Mouse (Mus musculus): ENCODE results near the gene Aadac. TPM values are rescaled to one million over a fixed set of nuclear protein-coding genes. Genes with fewer than 3 reads are reported as not detected.

Aadac gene
- total and polyA plus RNA-seq, 3 experiments: not detected

DNA sequence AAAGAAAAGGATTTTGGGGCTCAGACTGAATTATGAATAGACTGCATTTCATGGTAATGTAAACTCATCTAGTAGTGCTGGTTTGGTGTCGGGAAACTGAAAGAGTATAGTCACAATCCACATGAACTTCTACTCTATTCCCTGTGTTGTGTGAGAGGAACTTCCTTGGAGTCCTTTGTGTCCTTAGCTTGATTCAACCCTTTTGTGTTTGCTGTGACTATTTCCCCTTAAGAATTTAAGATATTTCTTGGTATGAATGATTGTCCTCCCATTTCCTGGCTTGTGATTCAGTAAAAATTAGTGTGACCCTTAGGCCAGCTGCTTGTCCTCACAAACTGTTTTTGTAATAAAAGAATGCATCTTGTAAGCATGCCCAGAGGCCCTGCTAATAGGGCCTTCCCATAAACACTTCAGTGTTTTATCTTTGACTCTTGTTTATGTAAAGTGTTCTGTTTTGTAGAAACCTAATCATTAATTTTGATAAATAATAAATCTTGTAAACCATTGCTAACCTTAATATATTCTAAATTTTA lies 53.4 kb downstream of the Aadac start:
- no peaks in the 10 kb centered on the region for H3K36me3 ChIP-seq (replicated peaks in 1 of 2; ENCODE audit: control insufficient read depth in 1 of 2, insufficient read depth in 1 of 2, low read length in 1 of 2)
- no peaks in the 10 kb centered on the region for H3K27me3 ChIP-seq (replicated peaks)
- no peak overlapping the region for H3K27ac ChIP-seq (ENCODE audit: insufficient read depth, low read depth)
- dilution Hi-C loops (cut with MboI; ENCODE audit: extremely low pct_ligation_motif_present, extremely low pct_unique_long_range_greater_than_20kb, low sequenced_read_pairs): no loop called here
- H3K4me3 ChIP-seq (replicated peaks in 1 of 3; ENCODE audit: low read depth in 2 of 3, low read length in 2 of 3, poor library complexity in 1 of 3): no peak overlapping the region
- no peaks in the 10 kb centered on the region for H3K9me3 ChIP-seq (replicated peaks; ENCODE audit: low read length)
- DNase-seq (ENCODE audit: extremely low read depth): no peak
- H3K9ac ChIP-seq (ENCODE audit: insufficient read depth, low read depth): no peak overlapping the region
- in situ Hi-C loops (cut with MboI; ENCODE audit: low pct_ligation_motif_present, low pct_unique_long_range_greater_than_20kb, low sequenced_read_pairs): no loop called here
- H3K4me1 ChIP-seq (ENCODE audit: control insufficient read depth in 1 of 2, insufficient read depth in 2 of 2): peaks cover 5 to 26% of the 10 kb centered on the region in 2 experiments
- TF ChIP-seq GABPA (IDR thresholded peaks at IDR 0.05; ENCODE audit: insufficient replicate concordance, low read depth, low read length) (no peak), BHLHE40 (IDR thresholded peaks at IDR 0.05; ENCODE audit: low read depth, low read length) (no peak), SIN3A (IDR thresholded peaks at IDR 0.05; ENCODE audit: low read length) (no peak), MAX (IDR thresholded peaks at IDR 0.05; ENCODE audit: low read length) (no peak), HCFC1 (IDR thresholded peaks at IDR 0.05; ENCODE audit: low read depth, low read length) (no peak), ZKSCAN1 (IDR thresholded peaks at IDR 0.05; ENCODE audit: borderline replicate concordance, low read depth, low read length) (no peak), CHD1 (IDR thresholded peaks at IDR 0.05; ENCODE audit: low read depth, low read length) (no peak), CTCF (conservative IDR thresholded peaks at IDR 0.05 in 1 of 2, IDR thresholded peaks at IDR 0.05 in 1 of 2; ENCODE audit: low read depth in 2 of 2, low read length in 2 of 2) (no peak), MAFK (IDR thresholded peaks at IDR 0.05; ENCODE audit: insufficient replicate concordance, low read length) (no peak), TCF12 (IDR thresholded peaks at IDR 0.05; ENCODE audit: low read depth, low read length) (no peak), JUN (IDR thresholded peaks at IDR 0.05; ENCODE audit: insufficient read depth, low read depth, low read length) (no peak), NRF1 (IDR thresholded peaks at IDR 0.05; ENCODE audit: low read depth, low read length) (no peak), MYC (IDR thresholded peaks at IDR 0.05; ENCODE audit: low read depth, low read length) (no peak), TBP (conservative IDR thresholded peaks at IDR 0.05; ENCODE audit: low read depth, low read length) (no peak), SMC3 (IDR thresholded peaks at IDR 0.05; ENCODE audit: low read depth, low read length) (no peak)
- no peaks in the 10 kb centered on the region for H3K79me2 ChIP-seq (replicated peaks; ENCODE audit: control insufficient read depth, extremely low read depth, insufficient read depth, poor library complexity, severe bottlenecking)
- no peak overlapping the region for H3K4me2 ChIP-seq (ENCODE audit: insufficient read depth, low read depth, poor library complexity, severe bottlenecking)

DNA sequence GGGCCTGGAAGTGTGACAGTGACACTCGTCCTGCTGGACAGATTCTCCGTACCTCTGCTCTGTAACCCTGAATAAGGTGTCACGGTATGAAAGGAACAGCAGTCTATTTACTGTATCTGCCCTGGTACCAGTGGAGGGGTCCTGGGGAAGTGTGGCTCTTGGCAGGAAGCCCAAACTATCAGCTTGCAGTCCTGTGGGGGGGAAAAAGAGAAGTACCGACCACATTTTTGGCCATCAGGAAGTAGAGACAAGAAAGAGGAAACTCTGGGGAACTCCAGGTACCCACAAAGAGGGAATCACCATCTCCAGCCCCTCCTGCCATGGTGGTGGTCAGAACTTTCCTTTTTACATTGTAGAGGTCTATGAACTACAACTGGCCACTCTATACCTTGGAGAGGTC lies 55.1 kb downstream of the Aadac start:
- dilution Hi-C loops (cut with MboI; ENCODE audit: extremely low pct_ligation_motif_present, extremely low pct_unique_long_range_greater_than_20kb, low sequenced_read_pairs): no loop called here
- Histone ChIP-seq H3K79me2 (replicated peaks; ENCODE audit: control insufficient read depth, extremely low read depth, insufficient read depth, poor library complexity, severe bottlenecking) (no peaks in the 10 kb centered on the region), H3K4me1 (ENCODE audit: control insufficient read depth in 1 of 2, insufficient read depth in 2 of 2) (peaks cover 5 to 26% of the 10 kb centered on the region in 2 experiments), H3K4me2 (ENCODE audit: insufficient read depth, low read depth, poor library complexity, severe bottlenecking) (peak overlapping the region; percentile 16; the same call in 1 of the 2 replicates), H3K36me3 (replicated peaks in 1 of 2; ENCODE audit: control insufficient read depth in 1 of 2, insufficient read depth in 1 of 2, low read length in 1 of 2) (no peaks in the 10 kb centered on the region), H3K9ac (ENCODE audit: insufficient read depth, low read depth) (no peak overlapping the region), H3K9me3 (replicated peaks; ENCODE audit: low read length) (no peaks in the 10 kb centered on the region), H3K27me3 (replicated peaks) (no peaks in the 10 kb centered on the region), H3K4me3 (replicated peaks in 1 of 3; ENCODE audit: low read depth in 2 of 3, low read length in 2 of 3, poor library complexity in 1 of 3) (no peak overlapping the region), H3K27ac (ENCODE audit: insufficient read depth, low read depth) (no peak overlapping the region)
- no peak for TF ChIP-seq JUN (IDR thresholded peaks at IDR 0.05; ENCODE audit: insufficient read depth, low read depth, low read length)
- TF ChIP-seq EP300 (IDR thresholded peaks at IDR 0.05; ENCODE audit: low read length): 0 out of 2 replicates have a peak, but pooled peaks have one; percentile 15
- TF ChIP-seq ELF1 (IDR thresholded peaks at IDR 0.05; ENCODE audit: low read depth, low read length): peak; percentile 7; the same call in 1 of the 2 replicates
- in situ Hi-C loops (cut with MboI; ENCODE audit: low pct_ligation_motif_present, low pct_unique_long_range_greater_than_20kb, low sequenced_read_pairs): no loop called here
- DNase-seq (ENCODE audit: extremely low read depth): peak; percentile 41
